Mouse (Mus musculus): ENCODE measurements around the gene Oxld1.

GRCm38 (mm10) chr11:120418592-120418991 lies 39.3 kb downstream of the Oxld1 start:
- TF ChIP-seq PAX5 (IDR thresholded peaks at IDR 0.05; ENCODE audit: low read length): no peak
- TF ChIP-seq CTCF (conservative IDR thresholded peaks at IDR 0.05 in 1 of 2, IDR thresholded peaks at IDR 0.05 in 1 of 2; ENCODE audit: low read depth in 2 of 2, low read length in 2 of 2): no peak
- TF ChIP-seq MXI1 (IDR thresholded peaks at IDR 0.05; ENCODE audit: low read depth, low read length): no peak
- TF ChIP-seq ZC3H11A (IDR thresholded peaks at IDR 0.05; ENCODE audit: low read depth, low read length): no peak
- TF ChIP-seq MAX (IDR thresholded peaks at IDR 0.05; ENCODE audit: low read length): no peak
- no peak for TF ChIP-seq POLR2A (IDR thresholded peaks at IDR 0.05; ENCODE audit: low read depth, low read length)

All from CH12.LX (cell line).